Mouse (Mus musculus): ENCODE results near the gene Fbxl2.

The Fbxl2 gene

GRCm38 (mm10) chr9:113915789-113916188 lies 130.2 kb downstream of the Fbxl2 start:
- DNase-seq (ENCODE audit: low spot score in 2 of 2), result no peak
